Mouse (Mus musculus) megakaryocyte-erythroid progenitor cell, adult 5-6 weeks (primary cell): ENCODE measurements around the gene Abcc8. TPM values are rescaled to one million over a fixed set of nuclear protein-coding genes. Genes with fewer than 3 reads are reported as not detected.

Experiments used
- ATAC-seq: replicated peaks from 2 replicates; pipeline ENCODE4 v1.8.0; 2016; ENCODE audit warnings: mild to moderate bottlenecking, inconsistent platforms; ENCODE audit not compliant: severe bottlenecking, poor library complexity, low FRiP score, low TSS enrichment
- total RNA-seq, 2 experiments: library from RNA; stranded (forward) in 1 of 2; stranded (reverse) in 1 of 2; fragments of 200-1000, 215-1000 nt in 1 of 2; fragments of >200 nt in 1 of 2; fragmentation: Nextera tagmentation in 1 of 2; gene quantifications; 2 replicates each; pipeline ENCODE4 v1.2.3; 2014 to 2017

The Abcc8 gene
- total RNA-seq, 2 experiments from 2014 or later, result not detected

DNA sequence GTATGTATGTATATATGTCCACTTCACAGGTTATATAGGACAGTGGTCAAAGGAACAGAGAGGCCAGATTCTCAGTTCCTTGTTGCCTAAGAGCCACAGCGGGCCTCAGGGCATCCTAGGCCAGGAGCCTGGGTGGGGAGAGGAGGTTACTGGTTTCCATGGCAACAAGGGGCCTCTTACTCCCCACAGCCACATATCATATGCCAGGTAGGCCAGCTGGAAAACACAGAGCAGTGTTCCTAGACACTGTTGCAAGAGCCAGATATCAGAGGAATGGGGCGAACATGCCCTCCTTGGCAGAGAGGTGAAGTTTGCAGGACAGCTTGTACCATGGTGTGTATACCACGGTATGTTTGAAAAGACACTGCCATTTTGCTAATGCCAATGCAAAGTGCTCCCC, 66.4 kb downstream of the Abcc8 start:
- ATAC-seq, result no peak

DNA sequence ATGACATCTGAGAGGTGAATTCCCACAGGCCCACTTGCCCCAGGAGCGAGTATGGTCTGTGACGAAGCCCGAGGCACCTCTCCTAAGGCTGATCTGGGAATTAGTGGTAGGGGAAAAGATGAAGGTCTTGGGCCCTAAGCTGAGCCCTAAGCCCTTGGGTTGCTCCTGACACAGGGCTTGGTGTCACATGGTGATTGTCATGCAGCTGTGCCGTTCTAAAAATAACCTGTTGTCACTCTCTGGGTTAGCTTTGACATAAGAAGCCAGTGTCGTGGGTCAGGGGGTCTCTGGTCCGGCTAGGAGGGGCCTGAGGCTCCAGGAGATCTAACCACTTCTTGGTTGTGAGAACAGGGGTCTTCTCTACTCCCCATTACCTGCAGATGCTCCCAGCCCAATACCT, 67.9 kb downstream of the Abcc8 start:
- ATAC-seq, result no peak

DNA sequence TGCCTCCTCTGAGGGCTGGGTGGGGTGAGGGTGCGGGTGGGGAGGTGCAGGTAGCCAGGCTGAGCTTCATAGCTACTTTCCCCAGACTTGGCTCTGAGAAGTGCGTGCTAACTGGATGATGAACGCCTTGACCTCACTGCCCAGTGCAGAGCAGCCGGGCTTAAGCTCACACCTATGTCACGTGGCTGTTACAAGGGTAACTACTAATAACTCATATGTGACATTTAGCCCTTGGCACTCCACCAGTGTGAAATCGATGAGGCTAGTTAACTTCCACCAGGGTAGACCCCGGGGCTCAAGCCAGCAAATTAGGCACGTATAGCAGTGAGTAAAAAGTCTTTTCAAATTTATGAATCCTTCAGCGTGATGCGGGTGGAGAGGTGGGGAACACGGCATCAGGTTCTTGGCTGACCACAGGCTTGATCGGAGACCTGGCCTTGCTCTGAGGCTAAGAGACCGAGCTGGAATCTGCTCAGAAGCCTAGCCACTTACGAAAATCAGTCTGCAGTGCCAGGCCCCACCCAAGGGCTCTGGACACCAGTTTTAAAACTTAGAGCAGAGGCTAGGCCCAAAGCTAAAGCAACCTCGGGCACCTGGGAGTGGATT, 68.5 kb downstream of the Abcc8 start:
- ATAC-seq, result no peak

DNA sequence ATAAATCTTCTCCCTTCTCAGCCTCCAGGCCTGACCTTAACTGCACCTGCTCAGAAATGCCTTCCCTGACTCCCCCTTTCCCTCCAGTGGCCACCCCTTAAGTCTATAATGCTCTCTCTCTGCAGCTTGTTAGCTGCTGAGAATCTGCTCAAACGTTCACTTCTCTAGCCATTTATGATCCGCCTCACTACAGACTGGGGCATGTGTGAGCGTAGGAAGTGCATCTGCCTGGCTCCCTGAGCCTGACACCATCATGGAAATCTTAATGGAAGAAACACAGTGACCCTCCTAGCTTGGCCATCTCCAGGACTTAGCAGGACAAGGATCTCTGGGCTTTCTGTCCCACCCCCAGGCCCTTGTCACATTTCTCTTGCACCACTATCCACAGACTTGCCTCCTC, 69.8 kb downstream of the Abcc8 start:
- ATAC-seq, result no peak

DNA sequence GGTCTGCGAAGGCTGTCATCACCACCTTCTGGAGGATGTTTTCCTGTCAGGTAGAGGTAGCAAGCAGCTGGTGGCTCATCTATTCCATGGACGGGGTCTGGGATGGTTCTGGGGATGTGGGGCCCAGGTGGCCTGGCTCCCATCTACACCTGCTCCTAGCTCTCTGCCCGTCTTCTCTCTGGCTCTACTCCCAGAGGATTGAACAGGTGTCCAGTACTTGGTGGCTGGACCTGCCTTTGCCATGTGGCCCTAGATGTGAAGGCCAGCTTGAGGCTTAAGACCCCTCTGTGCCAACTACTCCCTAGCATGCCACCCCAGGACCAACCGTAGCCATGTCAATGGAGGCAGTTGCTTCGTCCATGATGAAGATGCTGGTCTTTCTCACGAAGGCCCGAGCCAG, 74.3 kb downstream of the Abcc8 start:
- no peak for ATAC-seq

DNA sequence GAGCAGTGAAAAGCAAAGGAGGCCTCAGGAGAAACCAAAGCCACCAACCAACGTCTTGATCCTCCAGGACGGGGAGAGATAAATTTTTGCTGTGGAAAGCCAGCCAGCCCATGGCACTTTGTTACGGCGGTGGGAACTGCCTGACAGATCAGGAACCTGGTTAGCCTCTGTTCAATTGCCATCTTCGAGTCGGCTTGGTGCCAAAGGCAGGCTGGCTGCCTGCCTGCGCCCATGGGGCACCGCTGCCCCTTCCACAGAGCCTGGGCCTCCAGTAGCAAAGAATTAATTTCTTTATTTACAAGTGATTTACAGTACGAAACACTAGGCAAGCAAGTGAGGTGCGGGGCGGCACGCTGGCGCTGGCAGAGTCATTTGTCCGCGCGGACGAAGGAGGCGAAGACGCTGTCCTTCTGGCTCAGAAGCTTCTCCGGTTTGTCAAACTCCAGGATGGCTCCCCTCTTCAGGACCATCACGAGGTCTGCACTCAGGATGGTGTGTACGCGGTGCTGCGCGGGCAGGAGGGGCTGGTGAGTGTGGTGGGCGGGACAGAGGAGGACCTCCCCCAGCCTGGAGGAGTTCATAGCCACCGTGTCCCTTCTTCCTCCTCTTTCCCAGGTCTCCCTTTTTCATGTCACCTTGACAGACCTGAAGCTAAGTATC, 75.4 kb downstream of the Abcc8 start:
- ATAC-seq, result no peak

DNA sequence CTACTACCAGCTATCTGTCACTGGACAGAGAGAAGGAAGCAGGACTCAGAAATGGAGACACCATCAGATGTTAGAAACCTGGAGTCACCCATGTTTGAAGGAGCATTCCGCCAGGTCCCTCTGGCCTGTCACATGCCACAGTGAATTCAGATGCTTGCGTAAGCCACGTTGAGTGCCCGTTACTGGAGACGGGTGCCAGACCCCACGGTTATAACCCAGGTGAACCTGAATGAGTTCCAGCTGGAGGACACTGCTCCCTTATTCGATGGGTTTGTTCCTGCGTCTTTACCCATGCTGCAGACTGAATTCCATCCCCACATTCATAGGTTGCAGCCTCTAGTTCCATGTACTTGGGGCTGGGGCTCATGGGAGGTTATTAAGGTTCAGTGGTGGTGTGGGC, 76.1 kb downstream of the Abcc8 start:
- no peak for ATAC-seq

DNA sequence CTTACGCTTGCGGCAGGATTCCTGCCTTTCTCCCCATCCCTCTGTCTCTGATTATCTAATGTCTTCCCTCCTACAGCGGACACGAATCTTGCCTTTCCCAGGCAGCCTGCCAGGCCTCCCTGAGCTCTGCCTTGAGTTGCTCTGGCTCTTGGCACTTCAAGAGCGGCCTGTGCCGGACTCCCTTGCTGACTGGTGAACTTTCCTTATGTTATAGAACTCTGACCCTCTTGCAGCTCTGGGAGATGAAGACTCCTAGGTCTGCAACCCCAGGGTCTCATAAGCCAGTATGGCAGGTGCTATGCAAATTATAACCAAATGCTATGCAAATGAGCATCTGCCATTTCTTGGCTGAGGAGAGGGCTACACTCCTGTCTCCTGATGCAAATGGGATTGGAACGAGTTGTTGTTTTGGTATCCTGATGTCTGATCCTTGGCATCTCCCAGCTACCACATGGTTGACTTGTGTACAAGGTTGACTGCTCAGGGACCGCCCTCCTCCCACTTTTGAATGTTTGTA, 76.7 kb downstream of the Abcc8 start:
- ATAC-seq, result no peak

DNA sequence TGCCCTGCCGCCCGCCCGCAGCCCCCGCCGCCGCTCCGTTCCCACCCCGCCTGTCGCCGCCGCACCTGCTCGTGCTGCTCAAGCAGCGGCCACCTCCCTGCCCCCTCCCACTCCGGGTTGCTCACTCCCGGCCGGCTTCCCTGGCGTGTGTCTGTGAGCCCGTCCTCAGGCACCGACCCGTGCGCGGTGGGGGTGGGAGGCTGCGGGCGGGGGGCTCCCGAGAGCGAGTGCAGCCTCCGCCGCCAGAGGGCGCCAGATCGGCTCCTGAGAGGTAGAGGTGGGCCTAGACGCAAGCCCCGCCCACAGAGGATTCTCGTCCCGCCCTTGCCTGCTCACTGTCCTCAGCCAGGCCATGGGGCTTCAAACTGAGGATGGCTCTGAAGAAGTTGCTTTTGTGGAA, 79.3 kb downstream of the Abcc8 start, which contains the start of gene Kcnj11:
Kcnj11 (minus strand) TSS at position 202 of the 400 bp plus-strand sequence.
- ATAC-seq, result peak; percentile 59

DNA sequence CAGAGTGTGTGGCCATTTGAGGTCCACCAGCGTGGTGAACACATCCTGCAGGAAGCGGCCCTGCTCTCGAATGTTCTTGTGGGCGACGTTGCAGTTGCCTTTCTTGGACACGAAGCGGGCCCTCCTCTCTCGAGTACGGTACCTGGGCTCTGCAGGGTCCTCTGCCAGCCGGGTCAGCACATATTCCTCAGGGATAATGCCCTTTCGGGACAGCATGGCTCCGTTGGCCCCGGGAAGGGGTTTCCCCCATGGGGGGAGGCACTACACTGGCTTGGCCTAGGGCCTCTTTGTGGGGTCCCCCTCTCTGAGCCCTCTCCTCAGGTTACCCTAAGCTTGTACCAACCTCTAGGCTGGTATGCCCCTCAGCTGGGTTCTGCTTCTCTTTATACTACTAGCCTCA, 80.2 kb downstream of the Abcc8 start:
- ATAC-seq, result no peak

DNA sequence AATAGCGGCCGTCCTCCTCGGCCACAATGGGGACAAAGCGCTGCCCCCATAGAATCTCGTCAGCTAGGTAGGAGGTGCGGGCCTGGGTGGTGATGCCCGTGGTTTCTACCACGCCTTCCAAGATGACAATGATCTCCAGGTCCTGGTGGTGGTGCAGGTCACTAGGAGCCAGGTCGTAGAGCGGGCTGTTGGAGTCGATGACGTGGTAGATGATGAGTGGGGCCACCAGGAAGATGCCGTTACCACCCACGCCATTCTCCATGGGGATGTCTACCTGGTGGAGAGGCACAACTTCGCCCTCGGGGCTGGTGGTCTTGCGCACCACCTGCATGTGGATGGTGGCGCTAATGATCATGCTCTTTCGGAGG, 80.9 kb downstream of the Abcc8 start:
- no peak for ATAC-seq

DNA sequence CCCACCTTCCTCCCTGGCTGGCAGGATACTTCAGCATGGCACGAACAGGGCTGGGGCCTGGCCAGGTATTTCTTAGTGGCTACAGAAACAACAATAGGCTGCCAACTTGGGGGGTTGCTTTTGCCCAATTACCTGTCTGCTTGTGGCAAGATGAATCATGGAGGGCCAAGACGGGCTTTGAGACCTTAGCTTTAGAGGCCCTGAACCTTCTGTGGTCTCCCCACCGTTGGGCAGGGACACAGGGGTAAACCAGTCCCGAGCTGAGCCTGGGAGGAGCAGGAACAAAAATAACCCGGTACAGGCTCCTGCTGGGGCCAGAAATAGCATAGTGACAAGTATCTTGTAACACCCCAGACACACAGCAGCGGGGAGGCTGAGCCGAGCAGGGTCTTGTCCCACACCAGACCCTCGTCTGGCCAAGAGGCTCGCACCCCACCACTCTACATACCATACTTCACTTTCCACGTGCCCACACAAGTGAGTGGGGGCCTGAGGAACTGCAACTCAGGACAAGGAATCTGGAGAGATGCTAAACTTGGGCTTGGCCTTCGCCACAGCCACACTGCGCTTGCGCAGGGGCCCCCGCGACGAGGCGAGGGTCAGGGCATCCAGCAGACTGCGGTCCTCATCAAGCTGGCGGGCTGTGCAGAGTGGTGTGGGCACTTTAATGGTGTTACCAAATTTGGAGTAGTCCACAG, 81.5 kb downstream of the Abcc8 start:
- ATAC-seq, result no peak

DNA sequence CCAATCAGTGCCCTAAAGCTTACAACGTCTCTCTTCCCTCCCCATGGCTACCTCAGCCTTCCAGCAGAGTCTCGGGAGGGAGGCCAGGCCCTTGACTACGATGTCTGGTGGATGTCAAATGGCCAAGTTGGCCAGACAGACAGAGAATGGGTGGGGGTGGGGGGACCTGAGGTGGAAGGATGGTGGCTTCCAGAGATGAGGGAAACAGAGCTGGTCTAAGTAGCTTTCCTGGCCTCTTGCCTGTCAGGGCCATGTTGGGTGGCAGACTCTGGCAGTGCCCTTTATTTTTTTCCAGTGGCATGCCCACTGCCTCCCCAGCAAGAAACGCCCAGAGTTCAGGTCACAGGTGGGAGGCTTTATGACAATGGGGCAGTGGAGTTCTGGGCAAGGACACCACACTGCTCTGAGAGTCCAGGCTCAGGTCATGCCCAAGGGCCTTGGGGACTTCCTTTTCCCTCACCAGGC, 82.5 kb downstream of the Abcc8 start:
- no peak for ATAC-seq

DNA sequence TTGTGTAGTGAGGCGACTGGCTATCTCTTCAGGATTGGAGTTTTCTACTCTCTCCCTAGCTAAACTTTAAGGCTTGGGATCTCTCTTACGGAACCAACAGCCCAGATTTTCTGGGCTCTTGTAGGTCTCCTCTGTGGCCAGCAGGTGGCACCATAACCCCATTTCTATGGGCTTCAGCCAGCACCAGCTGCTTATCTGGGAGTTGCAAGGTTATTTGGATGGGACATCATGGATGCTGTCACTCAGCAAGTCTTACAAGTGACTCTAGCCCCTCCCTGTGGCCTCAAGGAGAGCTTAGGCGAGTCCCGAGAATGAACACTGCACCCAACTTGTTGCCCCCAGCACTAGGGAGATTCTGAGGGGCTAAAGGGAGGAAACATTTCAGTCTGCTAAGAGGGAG, 83.7 kb downstream of the Abcc8 start:
- peak; percentile 77 for ATAC-seq

DNA sequence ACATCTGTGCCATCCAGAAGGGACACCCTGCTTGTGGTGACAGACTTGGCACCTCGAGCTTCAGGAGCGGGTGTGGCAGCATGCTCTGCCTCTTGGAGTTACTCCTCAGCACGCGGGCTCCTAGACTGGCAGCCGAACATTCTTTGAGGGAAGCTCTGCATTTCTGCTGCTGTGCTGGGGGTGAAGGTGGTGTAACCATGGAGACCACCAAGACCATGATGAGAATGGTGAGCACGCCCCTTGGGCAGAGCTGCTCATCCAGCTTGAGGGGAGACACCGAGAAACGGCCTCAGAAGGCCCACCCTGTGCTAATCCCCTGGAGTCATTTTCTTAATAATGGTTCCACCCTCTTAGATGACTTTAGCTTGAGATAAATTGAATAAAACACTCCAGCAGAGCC, 87.0 kb downstream of the Abcc8 start:
- no peak for ATAC-seq

DNA sequence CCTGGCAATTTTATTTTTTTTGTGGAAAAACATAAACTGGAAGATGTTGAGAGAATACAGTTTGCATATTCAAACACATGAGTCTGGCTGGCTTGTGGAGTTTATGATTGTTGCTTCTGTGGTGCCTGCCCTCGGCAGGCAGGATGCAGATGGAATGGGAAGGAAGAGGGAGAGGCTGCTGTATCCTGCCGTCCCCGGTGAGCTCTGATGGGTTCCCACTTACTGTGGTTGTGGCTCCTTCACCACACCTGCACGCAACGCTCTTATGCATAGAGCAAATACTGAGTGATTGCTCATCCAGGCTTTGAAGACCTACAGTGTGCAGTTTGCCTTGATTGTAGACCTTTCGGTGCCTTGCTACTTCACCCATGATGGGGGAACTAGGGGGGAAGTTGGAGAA, 91.6 kb downstream of the Abcc8 start:
- ATAC-seq, result no peak

DNA sequence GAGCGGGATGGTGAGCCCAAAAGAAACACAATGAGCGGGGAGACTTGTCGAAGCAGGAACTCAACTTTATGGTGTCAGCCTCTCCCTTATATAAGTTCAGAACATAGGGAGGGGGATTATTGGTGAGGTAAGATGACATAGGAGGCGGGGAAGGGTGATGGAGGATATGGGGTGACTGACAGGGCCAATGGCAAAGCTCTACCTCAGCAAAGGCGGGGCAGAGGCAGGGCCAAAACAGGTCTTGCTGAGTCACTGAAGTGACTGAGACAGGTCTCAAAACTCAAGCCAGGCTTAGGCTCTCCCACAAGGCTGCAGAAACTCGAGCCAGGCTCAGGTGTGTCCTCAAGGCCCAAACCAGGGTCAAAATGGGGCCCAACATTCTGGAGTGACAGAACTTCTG, 93.5 kb downstream of the Abcc8 start:
- ATAC-seq, result no peak

DNA sequence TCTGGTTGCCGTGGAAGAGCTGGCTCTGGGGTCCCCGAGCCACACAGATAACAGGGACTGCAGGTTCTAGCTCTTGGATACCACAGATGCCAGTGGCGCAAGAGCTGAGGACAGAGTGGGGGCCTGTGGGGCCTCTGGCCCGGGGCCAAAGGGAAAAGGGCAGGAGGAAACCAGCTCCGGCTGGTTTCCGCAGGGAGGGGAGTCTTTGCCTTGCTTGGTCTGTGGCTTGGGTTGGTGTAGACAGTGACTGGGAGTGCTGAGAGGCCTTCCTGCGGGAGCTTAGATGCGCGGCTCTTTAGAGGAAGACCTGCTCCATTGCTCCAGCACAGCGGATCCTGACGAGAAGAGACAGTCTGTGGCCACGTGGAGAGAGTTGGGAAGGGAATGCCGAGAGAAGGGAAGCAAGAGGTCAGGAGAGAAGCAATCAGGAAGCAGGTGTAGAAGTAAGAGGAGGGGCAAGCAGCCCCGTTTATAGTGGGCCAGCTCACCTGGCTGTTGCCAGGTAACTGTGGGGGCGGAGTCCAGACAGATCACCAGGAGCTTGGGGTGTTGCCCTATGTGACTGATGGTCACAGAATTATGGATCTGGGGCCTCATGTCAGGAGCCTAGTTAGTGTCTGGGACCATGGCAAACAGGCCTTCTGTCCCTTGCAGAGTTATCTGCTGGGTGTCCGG, 94.9 kb downstream of the Abcc8 start:
- no peak for ATAC-seq

DNA sequence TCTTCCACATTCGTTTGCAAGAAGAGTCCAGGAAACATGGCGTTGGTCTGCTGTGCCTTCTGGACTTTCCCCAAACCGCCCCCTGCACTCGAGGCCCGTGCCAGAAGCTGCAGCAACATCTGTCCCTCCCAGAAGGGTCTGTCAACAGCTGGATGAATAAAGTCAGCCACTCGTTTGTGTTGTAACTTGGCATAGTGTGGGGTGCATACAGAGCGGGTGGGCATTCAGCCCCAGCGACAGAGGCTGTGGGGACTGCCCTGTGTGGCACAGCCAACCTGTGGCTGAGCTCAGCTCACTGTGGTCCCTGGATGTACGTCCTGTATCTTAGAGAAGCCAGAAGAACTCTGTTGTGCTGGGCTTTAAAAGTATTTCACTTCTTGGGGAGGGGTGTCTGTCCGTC, 95.8 kb downstream of the Abcc8 start:
- ATAC-seq, result no peak

DNA sequence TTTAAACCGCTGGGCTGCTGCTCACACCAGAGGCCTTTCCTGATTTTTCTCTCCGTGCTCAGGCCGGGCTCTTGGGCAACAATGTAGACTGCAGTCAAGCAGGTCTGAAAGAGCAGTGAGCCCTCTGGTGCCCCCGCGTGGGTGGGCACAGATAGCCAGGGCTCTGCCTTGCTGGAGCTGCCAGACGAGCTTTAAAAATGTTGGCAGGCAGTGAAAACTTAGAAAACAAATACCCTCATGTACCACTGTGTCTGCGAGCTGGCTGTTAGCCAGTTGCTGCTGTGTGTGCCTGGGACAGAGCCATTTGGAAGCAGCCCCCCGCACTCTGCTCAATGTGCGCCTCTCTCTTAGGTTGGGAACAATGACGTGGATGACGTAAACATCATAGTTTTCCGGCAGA, 102.2 kb downstream of the Abcc8 start:
- ATAC-seq, result no peak
